Mouse (Mus musculus) limb, embryonic 10.5 days (tissue): ENCODE measurements around the gene Vmn1r2. TPM values are rescaled to one million over a fixed set of nuclear protein-coding genes. Genes with fewer than 3 reads are reported as not detected.
"Not testable (repeated sequence)": the region's sequence is repeated elsewhere in the genome, so short reads cannot be mapped to it uniquely, and the experiment has no call there.

Source experiments
- DNase-seq: peaks from one replicate; pipeline ENCODE4 v3.0.0-alpha.2; 2017; ENCODE audit warnings: low spot score
- H3K27ac ChIP-seq: fragments of 300-500 bp; sonication (generic); 2 replicates; pipeline ENCODE4 v1.5.1; 2016; ENCODE audit warnings: mild to moderate bottlenecking
- H3K27me3 ChIP-seq: fragments of 300-500 bp; sonication (generic); 2 replicates; pipeline ENCODE4 v1.6.1; 2016; ENCODE audit warnings: low read depth, mild to moderate bottlenecking; ENCODE audit not compliant: poor library complexity, severe bottlenecking
- H3K36me3 ChIP-seq: fragments of 300-500 bp; sonication (generic); 2 replicates; pipeline ENCODE4 v1.6.1; 2016; ENCODE audit warnings: mild to moderate bottlenecking, moderate library complexity
- H3K4me1 ChIP-seq: fragments of 300-500 bp; sonication (generic); 2 replicates; pipeline ENCODE4 v1.6.1; 2016
- H3K4me3 ChIP-seq: fragments of 300-500 bp; sonication (generic); 2 replicates; pipeline ENCODE4 v1.5.1; 2016; ENCODE audit warnings: mild to moderate bottlenecking, moderate library complexity
- H3K9me3 ChIP-seq: fragments of 300-500 bp; sonication (generic); replicated peaks from 2 replicates; pipeline ENCODE4 v1.6.1; 2016; ENCODE audit warnings: mild to moderate bottlenecking
- WGBS: fragments of 180-500 bp; shearing (Covaris S2); methylation state at CpG from one replicate; pipeline ENCODE4 v1.1.7; 2016; 5-methylcytosine and 5-hydroxymethylcytosine counted together
- polyA plus RNA-seq: library from polyadenylated mRNA; unstranded; fragments of >200 nt; fragmentation: Nextera tagmentation; extraction: Ambion mirVana; gene quantifications from 2 replicates; pipeline ENCODE4 v1.2.1, GENCODE M21; 2016

Vmn1r2 gene
- polyA plus RNA-seq, result not detected in 2 replicates

- H3K27ac ChIP-seq, DNase-seq, H3K27me3 ChIP-seq, H3K4me3 ChIP-seq, H3K4me1 ChIP-seq, H3K36me3 ChIP-seq: not testable (repeated sequence)
- no CpG with 5 or more reads among the region's 1 CpGs for WGBS
- H3K9me3 ChIP-seq, result peaks cover 17% of the 10 kb centered on the region
Observed at GRCm38 (mm10) chr4:3167020-3167419, at the start of gene Vmn1r2. Vmn1r2 (plus strand) TSS chr4:3167320.

- not testable (repeated sequence) for DNase-seq, H3K27me3 ChIP-seq, H3K9me3 ChIP-seq, H3K36me3 ChIP-seq, H3K27ac ChIP-seq, H3K4me1 ChIP-seq, H3K4me3 ChIP-seq
- WGBS, result 5% methylated on average over 2 of the region's 3 CpGs
Observed at GRCm38 (mm10) chr4:3147926-3148325, 19.2 kb upstream of the Vmn1r2 start.

- not testable (repeated sequence) for H3K36me3 ChIP-seq, H3K9me3 ChIP-seq, H3K4me3 ChIP-seq, DNase-seq, H3K27ac ChIP-seq, H3K27me3 ChIP-seq, H3K4me1 ChIP-seq
- 72% methylated on average over 2 of the region's 2 CpGs for WGBS
Observed at GRCm38 (mm10) chr4:3153320-3153719, 13.8 kb upstream of the Vmn1r2 start.

- H3K9me3 ChIP-seq, result peaks cover 17% of the 10 kb centered on the region
- H3K4me3 ChIP-seq, H3K36me3 ChIP-seq, H3K4me1 ChIP-seq, H3K27me3 ChIP-seq, H3K27ac ChIP-seq: not testable (repeated sequence)
- DNase-seq, result peak; percentile 15
Observed at GRCm38 (mm10) chr4:3164429-3164828, 2.7 kb upstream of the Vmn1r2 start.

GRCm38 (mm10) chr4:3165046-3165445 lies 2.1 kb upstream of the Vmn1r2 start:
- no peaks in the 10 kb centered on the region for H3K27me3 ChIP-seq
- no peak overlapping the region for H3K4me3 ChIP-seq
- no peaks in the 10 kb centered on the region for H3K4me1 ChIP-seq
- DNase-seq, result peak; percentile 30
- H3K9me3 ChIP-seq, result peaks cover 17% of the 10 kb centered on the region
- no peaks in the 10 kb centered on the region for H3K36me3 ChIP-seq
- WGBS, result 95% methylated on average over 4 of the region's 4 CpGs
- no peak overlapping the region for H3K27ac ChIP-seq

GRCm38 (mm10) chr4:3174586-3174985 lies 7.5 kb downstream of the Vmn1r2 start:
- H3K4me1 ChIP-seq, H3K27ac ChIP-seq, H3K36me3 ChIP-seq, H3K4me3 ChIP-seq, H3K27me3 ChIP-seq: not testable (repeated sequence)
- peaks cover 35% of the 10 kb centered on the region for H3K9me3 ChIP-seq
- DNase-seq, result peak; percentile 26
- WGBS, result 84% methylated on average over 4 of the region's 4 CpGs

GRCm38 (mm10) chr4:3175756-3176155 lies 8.6 kb downstream of the Vmn1r2 start:
- H3K9me3 ChIP-seq, result peaks cover 46% of the 10 kb centered on the region

GRCm38 (mm10) chr4:3176195-3176594 lies 9.1 kb downstream of the Vmn1r2 start:
- H3K4me1 ChIP-seq, H3K27me3 ChIP-seq, H3K27ac ChIP-seq, H3K36me3 ChIP-seq, H3K4me3 ChIP-seq: not testable (repeated sequence)
- DNase-seq, result peak; percentile 15
- peaks cover 50% of the 10 kb centered on the region for H3K9me3 ChIP-seq
- 90% methylated on average over 6 of the region's 6 CpGs for WGBS

More at GRCm38 (mm10) chr4:3175756-3176155, 8.6 kb downstream of the Vmn1r2 start:
- not testable (repeated sequence) for H3K4me1 ChIP-seq, H3K27me3 ChIP-seq, H3K27ac ChIP-seq, DNase-seq, H3K4me3 ChIP-seq, H3K36me3 ChIP-seq
- 90% methylated on average over 7 of the region's 8 CpGs for WGBS

- not testable (repeated sequence) for H3K4me3 ChIP-seq, H3K36me3 ChIP-seq, H3K27ac ChIP-seq, H3K4me1 ChIP-seq, H3K27me3 ChIP-seq
- WGBS, result 86% methylated on average over 10 of the region's 10 CpGs
- DNase-seq, result peak; percentile 27
- H3K9me3 ChIP-seq, result peaks cover 51% of the 10 kb centered on the region
Observed at GRCm38 (mm10) chr4:3176746-3177490, 9.8 kb downstream of the Vmn1r2 start.

- H3K4me3 ChIP-seq, H3K27ac ChIP-seq, H3K27me3 ChIP-seq, DNase-seq, H3K9me3 ChIP-seq, H3K4me1 ChIP-seq, H3K36me3 ChIP-seq: not testable (repeated sequence)
- WGBS, result 94% methylated on average over 1 of the region's 1 CpGs
Observed at GRCm38 (mm10) chr4:3185258-3185657, 18.1 kb downstream of the Vmn1r2 start, which contains the start of gene Vmn1r3. Vmn1r3 (minus strand) TSS chr4:3185358.

- not testable (repeated sequence) for H3K27me3 ChIP-seq, DNase-seq, H3K4me3 ChIP-seq, H3K36me3 ChIP-seq, H3K4me1 ChIP-seq, H3K27ac ChIP-seq, H3K9me3 ChIP-seq
- 78% methylated on average over 1 of the region's 1 CpGs for WGBS
Observed at GRCm38 (mm10) chr4:3209643-3210217, 42.6 kb downstream of the Vmn1r2 start.

- H3K4me1 ChIP-seq, H3K4me3 ChIP-seq, H3K36me3 ChIP-seq, H3K9me3 ChIP-seq, DNase-seq, H3K27ac ChIP-seq, H3K27me3 ChIP-seq: not testable (repeated sequence)
- 87% methylated on average over 4 of the region's 4 CpGs for WGBS
Observed at GRCm38 (mm10) chr4:3213349-3213748, 46.2 kb downstream of the Vmn1r2 start.

- H3K36me3 ChIP-seq, H3K27ac ChIP-seq, DNase-seq, H3K4me3 ChIP-seq, H3K27me3 ChIP-seq, H3K4me1 ChIP-seq, H3K9me3 ChIP-seq: not testable (repeated sequence)
- 86% methylated on average over 2 of the region's 2 CpGs for WGBS
Observed at GRCm38 (mm10) chr4:3216382-3216781, 49.3 kb downstream of the Vmn1r2 start.
